Mouse (Mus musculus) forebrain, embryonic 13.5 days (tissue): ENCODE measurements around the gene Rpl18a. TPM values are rescaled to one million over a fixed set of nuclear protein-coding genes. Genes with fewer than 3 reads are reported as not detected.

ENCODE experiments used
- ATAC-seq: fragments of 200-750 bp; cut with Nextera tagmentation; 2 replicates; pipeline ENCODE4 v1.8.0; 2017
- H3K27ac ChIP-seq: fragments of 300-500 bp; sonication (generic); 2 replicates; pipeline ENCODE4 v1.5.1; 2015; ENCODE audit warnings: inconsistent platforms, mild to moderate bottlenecking, moderate library complexity
- H3K27me3 ChIP-seq: fragments of 300-500 bp; sonication (generic); 2 replicates; pipeline ENCODE4 v1.6.1; 2015; ENCODE audit warnings: mild to moderate bottlenecking, inconsistent platforms
- H3K36me3 ChIP-seq: fragments of 300-500 bp; sonication (generic); 2 replicates; pipeline ENCODE4 v1.6.1; 2015; ENCODE audit warnings: mild to moderate bottlenecking, inconsistent platforms; ENCODE audit not compliant: poor library complexity, severe bottlenecking
- H3K4me1 ChIP-seq: fragments of 300-500 bp; sonication (generic); 2 replicates; pipeline ENCODE4 v1.6.1; 2015; ENCODE audit warnings: inconsistent platforms
- H3K4me2 ChIP-seq: fragments of 300-500 bp; sonication (generic); 2 replicates; pipeline ENCODE4 v1.6.1; 2015; ENCODE audit warnings: inconsistent platforms, mild to moderate bottlenecking, moderate library complexity
- H3K4me3 ChIP-seq: fragments of 300-500 bp; sonication (generic); 2 replicates; pipeline ENCODE4 v1.5.1; 2015; ENCODE audit warnings: mild to moderate bottlenecking, inconsistent platforms
- H3K9ac ChIP-seq: fragments of 300-500 bp; sonication (generic); 2 replicates; pipeline ENCODE4 v1.6.1; 2015; ENCODE audit warnings: mild to moderate bottlenecking, inconsistent platforms
- H3K9me3 ChIP-seq: fragments of 300-500 bp; sonication (generic); replicated peaks from 2 replicates; pipeline ENCODE4 v1.6.1; 2016; ENCODE audit warnings: inconsistent platforms
- WGBS: fragments of 180-500 bp; shearing (Covaris S2); methylation state at CpG from one replicate; pipeline ENCODE4 v1.1.7; 2015; 5-methylcytosine and 5-hydroxymethylcytosine counted together
- polyA plus RNA-seq: library from polyadenylated mRNA; unstranded; fragments of >200 nt; fragmentation: Nextera tagmentation; extraction: Ambion mirVana; gene quantifications from 2 replicates; pipeline ENCODE4 v1.2.1, GENCODE M21; 2015

The Rpl18a gene
- polyA plus RNA-seq, 1 experiment from 2014 or later = 3,517 TPM

GRCm38 (mm10) chr8:70920049-70920922, 23.1 kb upstream of the Rpl18a start:
- H3K27me3 ChIP-seq = no peaks in the 10 kb centered on the region
- 93% methylated on average over 9 of the region's 9 CpGs for WGBS
- no peak for ATAC-seq
- peaks cover 62% of the 10 kb centered on the region for H3K36me3 ChIP-seq
- no peak overlapping the region for H3K9ac ChIP-seq
- no peaks in the 10 kb centered on the region for H3K4me1 ChIP-seq
- H3K4me3 ChIP-seq = no peak overlapping the region
- H3K4me2 ChIP-seq = no peak overlapping the region
- no peak overlapping the region for H3K27ac ChIP-seq
- H3K9me3 ChIP-seq = no peaks in the 10 kb centered on the region

DNA sequence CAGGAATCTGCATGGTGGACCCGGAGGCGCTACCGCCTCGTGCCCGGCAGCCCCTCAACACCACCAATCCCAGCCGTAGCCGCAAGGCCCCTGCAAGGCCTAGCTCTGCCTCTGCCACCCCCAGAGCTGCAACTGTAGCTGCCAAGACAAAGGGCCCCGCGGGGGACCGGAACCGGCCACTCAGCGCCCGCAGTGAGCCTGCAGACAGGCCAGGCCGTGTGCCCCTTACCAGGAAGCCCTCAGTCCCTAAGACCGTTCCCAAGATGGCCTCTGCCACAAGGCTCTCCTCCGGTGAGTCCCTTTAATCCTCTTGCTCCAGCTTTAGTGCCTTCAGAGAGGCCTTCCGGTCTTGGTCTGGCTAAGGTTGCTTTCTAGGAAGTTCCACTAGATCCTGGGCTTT, 17.5 kb upstream of the Rpl18a start:
- Histone ChIP-seq H3K36me3 (peaks cover 92% of the 10 kb centered on the region), H3K9ac (no peak overlapping the region), H3K27me3 (no peaks in the 10 kb centered on the region), H3K27ac (no peak overlapping the region), H3K4me3 (no peak overlapping the region), H3K4me1 (no peaks in the 10 kb centered on the region), H3K9me3 (no peaks in the 10 kb centered on the region), H3K4me2 (no peak overlapping the region)
- no peak for ATAC-seq
- WGBS = 92% methylated on average over 17 of the region's 17 CpGs

DNA sequence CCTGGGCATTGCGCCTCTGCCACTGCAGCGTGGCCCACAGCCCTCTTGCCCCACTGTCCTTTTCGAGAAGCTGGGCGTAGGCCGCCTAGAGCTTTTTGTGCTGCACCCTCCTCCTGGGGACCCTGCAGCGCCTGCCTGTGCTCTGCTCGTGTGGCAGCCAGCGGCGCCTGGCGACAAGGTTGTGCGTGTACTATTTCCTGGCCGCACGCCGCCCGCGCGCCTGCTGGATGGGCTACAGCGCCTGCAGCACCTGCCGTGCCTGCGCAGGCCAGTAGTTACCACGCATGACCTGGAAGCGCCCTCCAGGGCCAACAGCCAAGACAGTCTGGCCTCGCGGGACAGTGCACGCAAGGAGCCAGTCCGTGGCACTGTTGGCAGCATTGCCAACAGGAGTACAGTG, 16.3 kb upstream of the Rpl18a start:
- H3K36me3 ChIP-seq = peaks cover 81% of the 10 kb centered on the region
- WGBS = 96% methylated on average over 26 of the region's 26 CpGs

DNA sequence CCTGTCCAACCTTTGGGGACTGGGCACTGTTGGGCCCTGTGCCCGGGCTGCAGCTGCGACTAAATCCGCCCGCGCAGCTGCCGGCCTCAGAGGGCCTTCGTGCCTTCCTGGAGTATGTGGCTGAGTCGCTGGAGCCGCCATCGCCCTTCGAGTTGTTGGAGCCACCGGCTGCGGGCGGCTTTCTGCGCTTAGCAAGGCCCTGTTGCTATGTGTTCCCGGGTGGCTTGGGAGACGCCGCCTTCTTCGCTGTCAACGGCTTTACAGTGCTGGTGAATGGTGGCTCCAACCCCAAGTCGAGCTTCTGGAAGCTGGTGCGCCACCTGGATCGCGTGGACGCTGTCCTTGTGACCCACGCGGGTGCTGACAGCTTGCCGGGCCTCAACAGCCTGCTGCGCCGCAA, 15.7 kb upstream of the Rpl18a start:
- no peaks in the 10 kb centered on the region; the same call in 1 of the 2 replicates for H3K4me1 ChIP-seq
- no peaks in the 10 kb centered on the region for H3K9me3 ChIP-seq
- no peak overlapping the region for H3K27ac ChIP-seq
- no peak for ATAC-seq
- H3K4me2 ChIP-seq = no peak overlapping the region
- H3K36me3 ChIP-seq = peaks cover 75% of the 10 kb centered on the region
- H3K9ac ChIP-seq = no peak overlapping the region
- H3K4me3 ChIP-seq = no peak overlapping the region
- H3K27me3 ChIP-seq = no peaks in the 10 kb centered on the region
- 94% methylated on average over 30 of the region's 30 CpGs for WGBS

More for the DNA sequence above, 16.3 kb upstream of the Rpl18a start:
- Histone ChIP-seq H3K4me3 (no peak overlapping the region), H3K27me3 (no peaks in the 10 kb centered on the region), H3K27ac (no peak overlapping the region), H3K9ac (no peak overlapping the region), H3K4me2 (no peak overlapping the region), H3K4me1 (no peaks in the 10 kb centered on the region), H3K9me3 (no peaks in the 10 kb centered on the region)
- ATAC-seq = no peak

GRCm38 (mm10) chr8:70911596-70911995, 14.4 kb upstream of the Rpl18a start:
- Histone ChIP-seq H3K9me3 (no peaks in the 10 kb centered on the region), H3K27me3 (no peaks in the 10 kb centered on the region), H3K9ac (no peak overlapping the region), H3K4me3 (no peak overlapping the region), H3K4me1 (peaks cover 10% of the 10 kb centered on the region), H3K4me2 (no peak overlapping the region), H3K27ac (no peak overlapping the region), H3K36me3 (peaks cover 61% of the 10 kb centered on the region)
- ATAC-seq = no peak
- 84% methylated on average over 5 of the region's 5 CpGs for WGBS

- H3K27ac ChIP-seq = no peak overlapping the region
- ATAC-seq = no peak
- peaks cover 17% of the 10 kb centered on the region for H3K27me3 ChIP-seq
- no peak overlapping the region for H3K9ac ChIP-seq
- 98% methylated on average over 2 of the region's 2 CpGs for WGBS
- H3K36me3 ChIP-seq = peaks cover 21% of the 10 kb centered on the region
- H3K4me2 ChIP-seq = no peak overlapping the region
- no peak overlapping the region for H3K4me3 ChIP-seq
- H3K9me3 ChIP-seq = no peaks in the 10 kb centered on the region
- H3K4me1 ChIP-seq = peaks cover 17% of the 10 kb centered on the region
Measured at GRCm38 (mm10) chr8:70907518-70907917, 10.3 kb upstream of the Rpl18a start.

- peaks cover 25% of the 10 kb centered on the region for H3K27me3 ChIP-seq
- peak within 1 kb of the TSS; percentile 90 for H3K27ac ChIP-seq
- peak within 1 kb of the TSS; percentile 97 for H3K4me2 ChIP-seq
- WGBS = 1% methylated on average over 60 of the region's 86 CpGs
- H3K36me3 ChIP-seq = peaks cover 6% of the 10 kb centered on the region
- peak within 1 kb of the TSS; percentile 93 for H3K9ac ChIP-seq
- H3K9me3 ChIP-seq = no peaks in the 10 kb centered on the region
- H3K4me3 ChIP-seq = peak within 1 kb of the TSS; percentile 89
- ATAC-seq = peak; percentile 96
- peaks cover 17% of the 10 kb centered on the region for H3K4me1 ChIP-seq
Measured at GRCm38 (mm10) chr8:70905831-70906736, 8.9 kb upstream of the Rpl18a start, which contains the start of gene Map1s. TSS of gene Map1s (plus strand) at chr8:70905932.

DNA sequence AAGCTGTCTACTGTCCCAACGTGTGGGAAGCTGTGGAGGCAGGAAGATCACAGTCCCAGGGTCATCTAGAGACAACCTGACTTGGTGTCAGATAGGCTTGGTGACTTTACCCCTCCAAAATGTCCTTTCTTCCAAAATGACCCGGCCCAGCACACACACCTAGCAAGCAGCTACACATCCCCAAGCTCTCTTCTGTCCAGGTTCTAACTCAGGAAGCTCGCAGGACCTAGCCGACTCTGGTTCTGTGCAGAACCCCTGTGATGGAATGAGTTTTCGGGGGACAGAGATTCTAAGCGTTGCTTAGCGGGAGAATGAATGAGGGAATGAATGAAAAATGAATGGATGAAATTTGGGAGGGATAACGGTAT, 8.2 kb upstream of the Rpl18a start:
- peak; percentile 39 for ATAC-seq
- H3K4me3 ChIP-seq = peak overlapping the region; percentile 89
- H3K4me2 ChIP-seq = peak overlapping the region; percentile 97
- no peaks in the 10 kb centered on the region for H3K9me3 ChIP-seq
- H3K27me3 ChIP-seq = peaks cover 25% of the 10 kb centered on the region
- 15% methylated on average over 8 of the region's 8 CpGs for WGBS
- H3K4me1 ChIP-seq = peaks cover 17% of the 10 kb centered on the region
- H3K27ac ChIP-seq = peak overlapping the region; percentile 22; the same call in 1 of the 2 replicates
- H3K36me3 ChIP-seq = no peaks in the 10 kb centered on the region
- H3K9ac ChIP-seq = peak overlapping the region; percentile 93

GRCm38 (mm10) chr8:70904532-70904931, 7.3 kb upstream of the Rpl18a start:
- Histone ChIP-seq H3K27ac (no peak overlapping the region), H3K4me1 (peaks cover 17% of the 10 kb centered on the region), H3K9ac (no peak overlapping the region), H3K27me3 (peaks cover 25% of the 10 kb centered on the region), H3K4me3 (no peak overlapping the region), H3K9me3 (no peaks in the 10 kb centered on the region), H3K36me3 (no peaks in the 10 kb centered on the region), H3K4me2 (no peak overlapping the region)
- WGBS = 75% methylated on average over 4 of the region's 4 CpGs
- no peak for ATAC-seq

- Histone ChIP-seq H3K27me3 (peaks cover 25% of the 10 kb centered on the region), H3K36me3 (no peaks in the 10 kb centered on the region), H3K4me2 (no peak overlapping the region), H3K4me3 (no peak overlapping the region), H3K4me1 (peaks cover 17% of the 10 kb centered on the region), H3K9me3 (no peaks in the 10 kb centered on the region), H3K27ac (no peak overlapping the region), H3K9ac (no peak overlapping the region)
- no peak for ATAC-seq
Measured at GRCm38 (mm10) chr8:70903582-70903981, 6.4 kb upstream of the Rpl18a start.

DNA sequence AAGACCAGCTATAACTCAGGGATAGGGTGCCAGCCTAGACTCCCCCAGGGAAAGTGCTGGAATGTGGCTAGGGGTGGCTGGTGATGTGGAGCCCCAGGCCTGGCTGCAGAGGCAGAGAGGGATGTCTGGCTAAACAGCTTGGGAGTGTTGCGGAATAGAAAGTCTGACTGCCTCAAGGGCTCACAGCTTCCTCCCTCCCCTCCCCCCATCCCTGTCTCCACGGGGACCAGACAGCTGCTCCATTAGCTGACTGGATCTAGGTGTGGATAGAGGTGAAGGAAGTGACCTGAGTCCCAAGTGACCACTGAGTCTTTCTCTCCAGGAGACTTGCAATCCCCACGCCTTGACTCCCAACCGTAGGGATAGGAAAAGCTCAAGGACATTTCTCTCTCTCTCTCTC, 5.9 kb upstream of the Rpl18a start:
- no peak for ATAC-seq
- whole genome bisulfite sequencing = 53% methylated on average over 4 of the region's 4 CpGs
- Histone ChIP-seq H3K27me3 (peaks cover 25% of the 10 kb centered on the region), H3K4me1 (peaks cover 21% of the 10 kb centered on the region), H3K4me3 (no peak overlapping the region), H3K27ac (no peak overlapping the region), H3K9me3 (no peaks in the 10 kb centered on the region), H3K9ac (no peak overlapping the region), H3K4me2 (no peak overlapping the region), H3K36me3 (no peaks in the 10 kb centered on the region)

- no peak for ATAC-seq
- no peak overlapping the region for H3K4me2 ChIP-seq
- H3K27ac ChIP-seq = no peak overlapping the region
- H3K4me1 ChIP-seq = peaks cover 18% of the 10 kb centered on the region
- 39% methylated on average over 5 of the region's 5 CpGs for WGBS
- H3K9ac ChIP-seq = no peak overlapping the region
- no peak overlapping the region for H3K4me3 ChIP-seq
- no peaks in the 10 kb centered on the region for H3K36me3 ChIP-seq
- H3K27me3 ChIP-seq = peaks cover 25% of the 10 kb centered on the region
- H3K9me3 ChIP-seq = no peaks in the 10 kb centered on the region
Measured at GRCm38 (mm10) chr8:70902211-70902610, 5.0 kb upstream of the Rpl18a start.
